Mouse (Mus musculus) c-Kit-positive CD71-positive TER-119-positive erythroid progenitor cells, embryonic 14.5 days (primary cell): Measurements from ENCODE around the gene Hist1h2bf.
"Not testable (repeated sequence)": the region's sequence is repeated elsewhere in the genome, so short reads cannot be mapped to it uniquely, and the experiment has no call there.

Experiments
- DNase-seq: peaks from one replicate; pipeline ENCODE4 v3.0.0-alpha.2; 2013; ENCODE audit warnings: low spot score

Gene Hist1h2bf

GRCm38 (mm10) chr13:23573898-23574524 lies at the start of gene Hist1h2bf, which contains the start of gene Hist1h2ad:
Hist1h2bf (minus strand) TSS chr13:23574196.
Hist1h2ad (plus strand) TSS chr13:23574381.
- DNase-seq = peak; percentile 99

DNA sequence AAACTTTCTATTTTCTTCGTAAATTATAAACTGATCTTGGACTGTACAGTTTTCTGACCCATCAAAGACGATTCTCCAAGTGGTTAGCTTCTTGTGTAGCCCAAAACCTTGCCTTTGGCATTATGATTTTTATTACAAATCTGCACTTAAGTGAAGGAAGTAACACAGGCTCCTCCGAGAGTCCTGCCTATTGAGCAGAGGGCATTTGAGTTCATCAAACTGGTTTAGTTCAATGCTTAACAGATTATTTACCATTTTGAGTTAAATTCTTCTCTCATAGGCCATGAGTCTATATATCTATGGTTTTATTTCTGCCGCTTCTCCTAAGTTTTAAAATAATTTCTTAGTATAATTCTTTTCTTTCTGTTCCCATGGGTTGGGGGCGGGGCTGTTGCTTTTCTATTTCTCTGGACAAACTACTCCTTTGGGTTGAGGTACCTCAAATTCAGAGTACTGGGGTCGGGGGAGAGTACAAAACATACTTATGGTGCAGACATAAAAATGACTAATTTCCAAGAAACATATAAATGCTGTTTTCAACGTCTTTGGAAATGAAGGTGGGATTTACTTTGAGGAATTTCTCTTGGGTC lies 49.0 kb upstream of the Hist1h2bf start:
- peak; percentile 40 for DNase-seq

GRCm38 (mm10) chr13:23622175-23622671 lies 48.2 kb upstream of the Hist1h2bf start, which contains the start of gene Hist1h1e:
Hist1h1e (minus strand) TSS chr13:23622558.
- peak; percentile 87 for DNase-seq

DNA sequence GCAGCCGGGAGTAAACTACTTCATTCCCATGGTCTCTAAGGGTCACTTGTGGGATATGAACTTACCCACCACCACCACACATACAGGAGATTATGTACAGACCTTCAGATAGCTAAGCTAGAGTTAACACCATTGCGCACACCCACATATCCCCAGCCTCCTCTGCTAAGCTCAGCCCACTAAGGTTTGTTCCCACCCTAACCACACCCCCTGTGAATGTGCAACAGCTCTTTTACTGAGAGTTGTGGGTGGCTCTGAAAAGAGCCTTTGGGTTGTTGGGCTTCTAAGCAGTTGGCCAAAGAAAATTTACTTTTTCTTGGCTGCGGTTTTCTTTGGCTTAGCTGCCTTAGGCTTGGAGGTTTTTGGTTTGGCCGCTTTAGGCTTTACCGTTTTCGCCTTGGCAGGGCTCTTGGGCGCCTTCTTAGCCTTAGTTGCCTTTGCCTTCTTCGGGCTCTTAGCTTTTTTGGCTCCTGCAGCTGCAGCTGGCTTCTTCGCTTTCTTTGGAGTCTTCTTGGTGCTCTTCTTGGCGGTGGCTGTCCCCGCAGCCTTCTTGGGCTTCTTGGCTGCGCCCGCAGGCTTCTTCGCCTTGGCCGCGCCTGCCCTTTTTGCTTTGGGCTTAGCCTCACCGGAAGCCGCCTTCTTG lies 47.7 kb upstream of the Hist1h2bf start:
- DNase-seq = peak; percentile 89

DNA sequence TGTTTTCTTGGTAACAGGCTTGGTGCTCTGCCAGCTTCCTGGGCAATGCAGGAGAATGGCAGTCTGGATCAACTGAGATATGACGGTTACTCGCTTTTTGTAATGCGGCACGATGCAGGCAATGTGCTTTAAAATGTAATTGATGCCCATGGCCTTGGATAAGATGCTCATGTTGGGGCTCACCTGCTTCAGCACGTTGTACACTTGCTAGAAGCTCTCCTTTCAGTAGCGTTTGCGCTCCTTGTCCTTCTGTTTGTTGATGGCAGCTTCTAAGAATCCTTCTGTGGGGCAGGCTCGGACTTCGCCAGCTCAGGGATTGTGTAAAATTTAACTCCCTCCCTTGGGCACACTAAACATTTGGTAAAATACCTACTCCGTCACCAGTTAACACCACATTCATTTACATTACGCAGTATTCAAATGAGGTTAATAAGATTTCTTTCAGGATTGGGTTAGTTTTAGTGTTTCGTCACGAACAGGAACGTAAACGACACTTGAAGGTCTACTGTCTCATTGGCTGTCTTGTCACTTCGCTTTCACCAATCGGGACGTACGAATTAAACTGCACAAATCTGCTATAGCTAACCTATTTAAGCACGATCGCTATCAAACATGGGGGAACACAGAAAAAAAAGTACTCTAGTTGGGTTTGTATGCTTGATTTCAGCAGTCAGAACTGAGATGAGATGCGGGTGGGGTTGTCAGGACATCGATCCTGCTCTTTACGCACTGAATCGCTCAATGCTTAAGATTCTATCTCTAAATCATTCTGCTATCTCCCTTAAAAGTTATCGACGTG lies 46.9 kb upstream of the Hist1h2bf start, which contains the start of gene Hist1h2be:
Gene Hist1h2be (minus strand): TSS at position 392 of the 799 bp plus-strand sequence.
- DNase-seq = peak; percentile 94

DNA sequence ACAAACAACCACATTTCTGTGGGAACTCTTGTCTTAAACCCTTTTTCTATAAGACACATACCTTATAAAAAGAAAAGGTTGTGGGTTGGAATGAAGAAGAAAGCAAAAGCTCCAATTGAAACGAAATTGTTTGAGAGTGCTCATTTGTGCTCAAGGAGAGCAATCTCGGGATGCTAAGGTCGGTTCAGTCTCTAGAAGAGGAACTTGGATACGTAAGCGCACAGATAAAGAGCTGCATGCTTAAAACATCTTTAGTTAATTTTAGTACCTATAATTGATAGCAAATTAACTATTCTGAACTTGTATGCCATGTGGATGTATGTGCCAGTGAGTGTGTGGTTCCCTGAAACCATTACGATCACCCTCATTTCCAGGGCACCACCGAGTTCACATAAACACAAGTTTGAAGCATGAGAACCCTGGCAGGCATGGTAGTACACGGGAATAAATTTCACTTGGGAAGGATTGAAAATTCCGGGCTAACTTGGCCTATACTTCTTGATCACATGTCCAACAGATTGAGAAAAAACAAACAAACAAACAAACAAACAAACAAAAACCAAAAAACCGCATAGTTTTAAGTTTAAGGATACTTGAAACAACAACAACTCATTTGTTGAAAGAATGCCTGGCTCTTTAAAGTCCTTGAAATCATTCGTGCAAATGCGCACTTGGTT lies 46.2 kb upstream of the Hist1h2bf start:
- DNase-seq = no peak

- DNase-seq = no peak
Observed at GRCm38 (mm10) chr13:23611638-23612037, 37.6 kb upstream of the Hist1h2bf start.

GRCm38 (mm10) chr13:23610393-23610792 lies 36.4 kb upstream of the Hist1h2bf start:
- no peak for DNase-seq

DNA sequence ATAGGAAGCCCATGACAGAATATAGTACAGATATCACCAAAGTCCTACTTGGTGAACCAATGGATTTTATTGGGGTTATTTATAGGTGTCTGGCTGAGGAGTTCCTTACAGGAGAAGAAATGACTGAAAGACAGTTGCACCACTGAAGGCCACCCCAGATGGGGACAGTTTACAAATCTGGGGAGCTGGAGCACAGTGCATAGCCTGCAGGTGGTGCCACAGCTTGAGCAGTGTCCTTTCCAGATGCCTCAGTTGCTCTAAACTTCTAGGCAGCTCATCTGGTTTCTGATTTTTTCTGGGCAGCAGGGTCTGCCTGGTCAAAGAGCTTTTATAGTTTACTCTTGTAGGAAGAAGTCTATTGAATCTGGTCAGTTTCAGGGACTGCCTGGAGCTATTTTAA lies 35.8 kb upstream of the Hist1h2bf start:
- no peak for DNase-seq

GRCm38 (mm10) chr13:23609209-23609608 lies 35.2 kb upstream of the Hist1h2bf start:
- DNase-seq = peak; percentile 67

GRCm38 (mm10) chr13:23605052-23605451 lies 31.1 kb upstream of the Hist1h2bf start:
- no peak for DNase-seq

GRCm38 (mm10) chr13:23604452-23604851 lies 30.5 kb upstream of the Hist1h2bf start:
- no peak for DNase-seq

DNA sequence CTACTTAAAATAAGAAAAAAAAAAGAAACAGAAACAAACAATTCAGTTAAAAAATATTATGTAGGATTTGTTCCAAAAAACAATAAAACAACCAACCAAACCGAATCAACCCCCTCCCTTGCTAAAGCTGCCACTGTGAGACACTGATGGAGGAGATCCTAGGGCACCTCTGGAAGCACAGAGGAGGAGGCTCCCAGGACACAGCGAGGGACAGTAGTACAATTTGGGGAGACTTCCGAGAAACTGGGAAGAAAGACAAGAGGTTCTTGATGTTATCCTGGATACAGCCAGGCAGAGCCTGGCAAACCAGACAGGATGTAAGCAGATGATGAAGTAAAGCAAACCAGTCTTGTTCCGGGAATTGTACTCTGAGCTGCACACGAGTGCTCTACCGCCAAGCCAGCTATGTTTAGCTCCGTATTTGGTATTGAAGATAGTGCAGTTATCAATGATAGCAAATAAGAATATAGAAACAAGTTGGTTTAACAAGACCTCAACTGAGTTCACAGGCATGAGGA lies 29.2 kb upstream of the Hist1h2bf start:
- no peak for DNase-seq

GRCm38 (mm10) chr13:23597957-23598356 lies 24.0 kb upstream of the Hist1h2bf start:
- peak; percentile 90 for DNase-seq

DNA sequence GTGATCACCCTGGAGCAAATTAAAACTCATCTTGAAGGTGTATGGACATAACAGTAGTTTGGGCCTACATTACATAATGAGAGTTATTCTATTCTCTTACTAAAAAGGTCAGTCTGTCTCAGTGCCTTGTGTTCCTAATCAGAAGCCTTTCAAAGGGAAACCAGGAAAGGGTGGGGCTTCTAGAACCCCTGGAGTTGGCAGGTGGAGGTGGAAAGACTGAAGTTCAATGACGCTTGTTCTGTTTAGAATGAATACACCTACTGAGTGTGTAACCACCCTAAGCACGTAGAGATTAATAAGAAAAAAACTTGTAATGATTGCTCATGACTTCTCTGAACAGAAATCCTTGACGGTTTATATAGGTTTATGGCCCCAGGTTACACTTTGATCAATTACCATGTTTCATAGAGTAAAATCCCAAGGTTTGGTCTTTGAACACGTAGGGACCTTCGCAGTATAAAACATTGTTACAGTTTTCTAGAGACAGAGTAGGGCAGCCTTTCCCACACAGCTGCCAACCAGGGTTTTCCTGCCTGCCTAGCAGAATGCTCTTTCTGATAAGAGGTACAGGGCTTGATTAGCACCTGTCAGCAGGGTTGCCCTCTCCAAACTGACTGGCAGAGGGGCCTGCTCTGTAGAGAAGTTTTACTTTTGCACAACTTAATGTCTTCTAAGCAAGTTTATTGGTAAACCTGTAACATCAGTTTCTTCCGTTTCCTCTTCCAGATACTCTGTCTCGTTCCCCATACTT lies 21.8 kb upstream of the Hist1h2bf start:
- DNase-seq = peak; percentile 68

- DNase-seq = no peak
Observed at GRCm38 (mm10) chr13:23595185-23595584, 21.2 kb upstream of the Hist1h2bf start.

DNA sequence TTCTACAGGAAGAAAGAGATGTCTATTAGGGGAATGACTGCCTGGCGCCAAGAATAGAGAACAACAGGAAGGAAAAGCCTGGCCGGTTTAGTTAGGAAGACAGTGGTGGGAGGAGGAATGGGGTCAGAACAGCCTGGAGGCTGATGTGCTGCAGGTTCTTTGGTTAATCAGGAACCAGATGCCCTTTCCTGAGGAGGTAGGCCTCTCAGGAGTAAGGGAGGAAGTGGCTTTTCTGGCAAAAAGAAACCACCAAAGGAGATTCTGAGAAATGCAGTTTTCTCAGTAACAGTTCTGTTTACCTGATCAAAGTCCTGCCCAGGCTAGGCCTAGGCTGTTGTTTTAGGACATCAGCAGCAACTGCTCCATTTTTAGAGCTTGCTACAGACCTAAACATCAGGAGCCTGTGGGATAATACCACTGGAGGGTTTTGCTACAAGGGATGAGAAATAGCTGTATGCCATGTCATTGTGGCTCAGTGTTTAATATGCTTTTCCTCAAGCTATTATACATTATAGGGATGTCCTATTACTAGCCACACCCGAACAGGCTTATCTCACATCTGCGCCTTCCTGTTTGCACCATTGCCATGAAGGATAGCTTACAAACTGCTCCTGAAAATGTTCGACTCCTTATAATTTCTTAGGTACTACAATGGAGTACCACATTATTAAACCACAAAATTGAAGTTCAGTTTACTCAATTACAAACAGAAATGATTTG lies 19.2 kb upstream of the Hist1h2bf start:
- peak; percentile 39 for DNase-seq

DNA sequence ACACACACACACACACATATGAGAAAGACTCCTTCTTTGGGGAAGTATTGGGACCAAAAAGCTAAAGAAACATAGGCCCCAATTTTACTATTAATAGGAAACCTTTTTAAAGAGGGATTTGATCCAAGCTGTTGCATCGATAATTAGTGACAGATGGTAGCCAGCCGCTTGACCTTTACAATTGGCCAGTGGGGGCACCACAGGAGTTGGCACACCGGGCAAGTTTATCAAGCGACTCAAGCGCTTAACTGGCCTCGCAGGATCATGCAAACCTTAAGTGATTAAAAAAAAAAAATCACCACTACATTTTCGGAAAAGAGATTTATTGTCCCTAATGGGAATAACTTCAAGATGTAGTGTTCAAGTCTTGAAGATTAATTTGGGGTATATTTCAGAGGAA lies 18.6 kb upstream of the Hist1h2bf start:
- DNase-seq = no peak

GRCm38 (mm10) chr13:23591886-23592285 lies 17.9 kb upstream of the Hist1h2bf start:
- DNase-seq = not testable (repeated sequence)

DNA sequence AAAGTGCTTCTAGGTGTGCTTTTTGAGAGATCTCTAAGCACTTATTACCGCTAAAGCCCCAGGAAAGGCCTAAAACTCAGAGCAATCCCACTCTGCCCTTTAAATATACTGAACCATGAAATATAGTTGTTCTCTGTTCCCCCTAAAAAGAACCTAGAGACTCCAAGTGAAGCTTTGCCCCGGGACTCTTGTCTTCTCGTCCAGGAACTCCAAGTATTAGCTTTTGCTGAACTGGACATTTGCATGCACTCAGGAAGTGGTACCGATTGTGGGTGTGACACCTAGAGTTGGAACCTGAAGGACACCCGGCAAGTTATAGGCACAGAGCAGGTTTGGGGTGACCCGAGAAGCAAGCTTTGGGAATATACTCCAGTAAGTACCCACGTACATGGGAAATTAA lies 17.2 kb upstream of the Hist1h2bf start:
- DNase-seq = no peak
